Mouse (Mus musculus) E14TG2a.4 (cell line): ENCODE results near the gene Tmem89.
A peak's percentile ranks its signal among the peaks of the same experiment; 100 is the strongest.

Source experiments
- H3K27me3 ChIP-seq: 2 replicates; pipeline ENCODE4 v1.6.1; 2014; ENCODE audit warnings: low read length, control low read depth; ENCODE audit not compliant: insufficient read depth
- H3K36me3 ChIP-seq: 2 replicates; pipeline ENCODE4 v1.6.1; 2014; ENCODE audit warnings: low read length, control low read depth; ENCODE audit not compliant: insufficient read depth
- H3K4me1 ChIP-seq: replicated peaks from 2 replicates; pipeline ENCODE4 v1.6.1; 2014; ENCODE audit warnings: low read depth, low read length, control low read depth
- H3K4me3 ChIP-seq: replicated peaks from 2 replicates; pipeline ENCODE4 v1.5.1; 2014; ENCODE audit warnings: mild to moderate bottlenecking, low read length
- H3K9me3 ChIP-seq: 2 replicates; pipeline ENCODE4 v1.6.1; 2014; ENCODE audit warnings: low read length, control low read depth
- CTCF ChIP-seq: conservative IDR thresholded peaks from 2 replicates; pipeline ENCODE4 v1.5.1; 2014; ENCODE audit warnings: low read length
- NANOG ChIP-seq: IDR thresholded peaks from 2 replicates; pipeline ENCODE4 v1.6.1; 2014; ENCODE audit warnings: borderline replicate concordance, low read length, mixed read lengths
- POU5F1 ChIP-seq: IDR thresholded peaks from 2 replicates; pipeline ENCODE4 v1.6.1; 2014; ENCODE audit warnings: low read length, borderline replicate concordance

Gene Tmem89

GRCm38 (mm10) chr9:108945608-108946007 lies 31.2 kb downstream of the Tmem89 start:
- peaks cover 53% of the 10 kb centered on the region for H3K4me1 ChIP-seq
- no peak for TF ChIP-seq NANOG
- TF ChIP-seq CTCF: no peak
- TF ChIP-seq POU5F1: no peak
- H3K27me3 ChIP-seq: no peaks in the 10 kb centered on the region
- H3K9me3 ChIP-seq: no peaks in the 10 kb centered on the region
- H3K4me3 ChIP-seq: no peak overlapping the region
- peaks cover 96% of the 10 kb centered on the region for H3K36me3 ChIP-seq

DNA sequence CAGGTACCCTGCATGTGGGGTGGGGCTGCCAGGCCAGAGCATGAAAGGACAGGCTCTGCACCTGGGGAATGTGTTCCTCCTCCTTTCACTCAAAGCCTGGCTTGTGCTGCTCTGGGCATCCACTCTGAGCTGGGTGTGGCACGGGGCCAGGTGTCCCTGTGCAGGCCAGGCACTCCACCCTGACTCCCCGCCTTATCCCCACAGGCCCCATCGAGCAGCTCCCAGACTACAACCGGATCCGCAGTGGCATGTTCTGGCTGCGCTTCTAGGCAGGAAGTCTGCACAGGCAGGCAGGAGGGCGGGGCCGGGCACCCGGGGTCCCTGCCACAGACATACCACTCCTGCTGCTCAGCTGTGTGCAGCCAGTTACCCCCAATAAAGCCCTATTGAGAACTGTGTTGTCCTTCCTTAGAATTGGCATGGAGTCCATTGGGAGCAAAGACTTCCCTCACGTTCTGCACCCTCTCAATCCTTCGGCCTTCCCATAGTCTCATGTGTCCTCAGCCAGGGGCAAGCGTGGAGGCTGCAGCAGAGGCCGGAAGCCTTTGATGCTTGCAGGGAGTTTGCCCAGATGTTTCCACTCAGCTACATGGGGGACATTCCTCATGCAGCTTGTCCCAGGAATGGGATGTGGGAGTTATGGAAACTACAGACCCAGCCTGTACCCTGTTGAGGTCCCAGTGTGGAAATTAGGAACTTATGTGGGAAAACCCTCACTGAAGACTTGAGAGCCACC lies 35.0 kb downstream of the Tmem89 start:
- Histone ChIP-seq H3K4me1 (peaks cover 69% of the 10 kb centered on the region), H3K36me3 (peaks cover 66% of the 10 kb centered on the region), H3K4me3 (no peak overlapping the region), H3K27me3 (peaks cover 18% of the 10 kb centered on the region), H3K9me3 (no peaks in the 10 kb centered on the region)
- TF ChIP-seq CTCF (no peak), POU5F1 (no peak), NANOG (no peak)

- TF ChIP-seq NANOG: no peak
- no peak for TF ChIP-seq CTCF
- TF ChIP-seq POU5F1: no peak
- Histone ChIP-seq H3K9me3 (no peaks in the 10 kb centered on the region), H3K27me3 (peaks cover 24% of the 10 kb centered on the region), H3K36me3 (peaks cover 58% of the 10 kb centered on the region), H3K4me1 (peaks cover 70% of the 10 kb centered on the region), H3K4me3 (no peak overlapping the region)
Measured at GRCm38 (mm10) chr9:108949967-108950728, 35.7 kb downstream of the Tmem89 start.

DNA sequence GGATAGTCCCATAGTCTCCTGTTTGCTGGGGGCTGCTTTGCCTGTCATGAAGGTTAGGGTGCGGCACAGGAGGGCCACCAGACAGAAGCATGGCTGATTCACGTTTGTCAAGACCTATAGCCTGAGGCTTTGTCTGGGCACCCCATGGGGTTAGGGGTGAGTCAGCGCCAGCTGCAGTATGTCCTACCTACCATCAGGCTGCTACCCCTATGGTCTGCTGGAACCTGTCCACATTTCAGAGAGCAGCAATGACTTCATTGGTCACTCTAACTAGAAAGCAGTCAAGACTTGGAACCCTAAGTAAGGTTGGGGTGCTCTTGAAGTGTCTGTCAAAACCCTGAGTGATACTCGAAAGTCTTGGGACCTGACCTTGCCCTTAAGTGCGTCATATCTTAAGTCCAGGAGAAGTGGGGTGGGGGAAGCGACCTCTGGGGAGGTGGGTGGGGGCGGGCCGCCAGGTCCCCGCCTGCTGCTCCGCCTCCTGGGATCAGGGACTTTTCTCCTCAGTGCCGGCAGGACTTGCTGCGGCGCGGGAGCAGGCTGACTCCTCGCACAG lies 38.7 kb downstream of the Tmem89 start, which contains the start of gene Col7a1:
TSS of gene Col7a1 (plus strand) at position 506 of the 556 bp plus-strand sequence.
- H3K4me3 ChIP-seq: peak within 1 kb of the TSS; percentile 66
- H3K9me3 ChIP-seq: no peaks in the 10 kb centered on the region
- no peak for TF ChIP-seq CTCF
- TF ChIP-seq POU5F1: no peak
- TF ChIP-seq NANOG: no peak
- H3K27me3 ChIP-seq: peaks cover 34% of the 10 kb centered on the region
- peaks cover 67% of the 10 kb centered on the region for H3K4me1 ChIP-seq
- H3K36me3 ChIP-seq: peaks cover 28% of the 10 kb centered on the region

GRCm38 (mm10) chr9:108955241-108955640 lies 40.8 kb downstream of the Tmem89 start:
- H3K27me3 ChIP-seq: peaks cover 42% of the 10 kb centered on the region
- H3K9me3 ChIP-seq: no peaks in the 10 kb centered on the region
- no peak for TF ChIP-seq CTCF
- no peak for TF ChIP-seq NANOG
- TF ChIP-seq POU5F1: no peak
- no peak overlapping the region for H3K4me3 ChIP-seq
- H3K36me3 ChIP-seq: peaks cover 7% of the 10 kb centered on the region
- peaks cover 49% of the 10 kb centered on the region for H3K4me1 ChIP-seq

DNA sequence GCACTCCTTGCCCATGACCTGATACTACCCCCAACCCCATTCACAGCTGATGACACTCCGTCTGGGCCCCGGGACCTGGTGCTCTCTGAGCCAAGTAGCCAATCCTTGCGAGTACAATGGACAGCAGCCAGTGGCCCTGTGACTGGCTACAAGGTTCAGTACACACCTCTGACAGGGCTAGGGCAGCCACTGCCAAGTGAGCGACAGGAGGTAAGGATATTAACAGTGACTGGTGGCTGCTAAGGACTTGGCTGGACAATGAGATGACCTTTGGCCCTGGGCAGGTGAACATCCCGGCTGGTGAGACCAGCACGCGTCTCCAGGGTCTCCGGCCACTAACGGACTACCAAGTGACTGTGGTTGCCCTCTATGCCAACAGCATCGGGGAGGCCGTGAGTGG lies 41.4 kb downstream of the Tmem89 start:
- Histone ChIP-seq H3K4me1 (peaks cover 53% of the 10 kb centered on the region), H3K4me3 (no peak overlapping the region), H3K9me3 (no peaks in the 10 kb centered on the region), H3K36me3 (peaks cover 5% of the 10 kb centered on the region; the same call in 1 of the 2 replicates), H3K27me3 (peaks cover 42% of the 10 kb centered on the region)
- TF ChIP-seq NANOG: no peak
- no peak for TF ChIP-seq CTCF
- TF ChIP-seq POU5F1: no peak

DNA sequence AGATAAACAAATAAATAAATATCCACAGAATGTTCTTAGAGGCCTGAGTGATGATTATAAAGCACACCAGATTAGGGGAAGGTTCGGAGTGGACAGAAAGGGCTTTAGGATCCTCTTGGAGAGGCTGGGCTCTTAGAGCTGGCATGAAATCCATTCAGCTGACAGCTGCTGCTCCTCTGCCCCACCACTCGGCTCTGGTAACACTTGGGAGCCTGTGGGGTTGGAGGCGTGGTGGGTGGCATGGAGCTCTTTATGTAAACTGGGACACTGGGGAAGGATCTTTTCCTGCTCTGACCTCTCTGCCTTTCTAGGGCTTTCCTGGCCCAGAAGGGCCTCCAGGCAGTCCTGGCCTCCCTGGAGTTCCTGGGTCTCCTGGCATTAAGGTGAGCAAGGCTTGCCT lies 49.2 kb downstream of the Tmem89 start:
- TF ChIP-seq CTCF: no peak
- no peak for TF ChIP-seq NANOG
- TF ChIP-seq POU5F1: no peak
- Histone ChIP-seq H3K4me3 (no peak overlapping the region), H3K9me3 (no peaks in the 10 kb centered on the region), H3K27me3 (peaks cover 14% of the 10 kb centered on the region), H3K36me3 (no peaks in the 10 kb centered on the region), H3K4me1 (peaks cover 15% of the 10 kb centered on the region)

GRCm38 (mm10) chr9:108964338-108964737 lies 49.9 kb downstream of the Tmem89 start:
- no peak overlapping the region for H3K4me3 ChIP-seq
- no peaks in the 10 kb centered on the region for H3K9me3 ChIP-seq
- TF ChIP-seq NANOG (no peak), CTCF (no peak), POU5F1 (no peak)
- H3K4me1 ChIP-seq: peaks cover 15% of the 10 kb centered on the region
- H3K27me3 ChIP-seq: peaks cover 9% of the 10 kb centered on the region
- no peaks in the 10 kb centered on the region for H3K36me3 ChIP-seq
